In the genomic region with DNA sequence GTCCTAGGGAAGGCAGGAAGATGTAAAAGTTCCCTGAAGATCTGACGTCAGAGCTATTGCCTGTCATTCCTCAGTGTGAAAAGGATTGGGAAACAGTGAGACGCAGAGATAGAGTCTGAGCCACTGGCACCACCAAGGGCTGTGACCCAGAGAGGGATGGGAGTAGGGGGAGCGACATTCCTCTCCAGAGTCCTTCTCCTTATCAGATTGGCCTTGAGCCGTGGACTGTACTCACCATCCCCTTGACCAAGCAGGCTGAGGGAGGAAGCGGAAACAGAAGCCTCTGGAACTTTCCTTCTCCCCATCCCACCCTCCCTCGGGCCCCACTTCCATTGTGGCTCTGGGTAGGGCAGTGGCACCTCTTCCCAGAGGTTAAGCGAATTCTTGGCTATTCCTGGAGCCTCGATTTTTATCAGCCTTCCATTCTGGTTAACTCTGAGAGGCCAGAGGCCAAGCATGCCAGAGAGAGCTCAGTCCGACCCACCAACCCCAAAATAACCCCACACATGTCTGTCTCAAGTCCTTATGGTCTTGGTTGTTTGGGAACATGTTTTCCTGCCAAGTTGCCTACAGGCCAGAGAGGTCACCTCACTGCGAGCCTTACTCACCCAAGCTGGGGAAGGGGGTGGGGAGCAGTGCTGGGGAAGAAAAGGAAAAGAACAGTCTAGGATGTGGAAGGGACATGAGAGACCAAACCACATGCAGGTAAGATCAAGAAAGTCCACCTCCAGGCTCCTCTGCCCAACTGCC, we compare ENCODE assay signal across 11 mouse cellular contexts. TPM values are rescaled to one million over a fixed set of nuclear protein-coding genes. Genes with fewer than 3 reads are reported as not detected.
DNase-seq lines count a peak whose midpoint lies in the region; ATAC-seq lines count a peak whose summit lies in the region.
"Had no signal": no experiment of that assay in that cellular context is flagged by ENCODE, and none has a peak within 500 bp of the region (broad histone marks: within the 10 kb centered on the region; RNA-seq: fewer than 3 reads in every experiment).

No protein-coding gene starts in this region.

- no peaks in the 10 kb centered on the region for H3K9me3 ChIP-seq in embryonic facial prominence, embryonic 15.5 days (replicated peaks)
- H3K9me3 ChIP-seq in intestine, embryonic 16.5 days (ENCODE audit: control insufficient read depth, low read length), result no peaks in the 10 kb centered on the region
- no peaks in the 10 kb centered on the region for H3K9me3 ChIP-seq in liver, embryonic 15.5 days (replicated peaks)
- no peaks in the 10 kb centered on the region for H3K9me3 ChIP-seq in midbrain, embryonic 15.5 days
- H3K9me3 ChIP-seq: forebrain, embryonic 12.5 days had no signal

- peak overlapping the region; percentile 22; the same call in 1 of the 2 replicates for H3K27ac ChIP-seq in embryonic facial prominence, embryonic 15.5 days (replicated peaks)
- no peak overlapping the region; the same call in none of the 2 replicates for H3K27ac ChIP-seq in intestine, embryonic 16.5 days (ENCODE audit: low read length)
- H3K27ac ChIP-seq in liver, embryonic 15.5 days (replicated peaks), result no peak overlapping the region
- no peak overlapping the region for H3K27ac ChIP-seq in midbrain, embryonic 15.5 days
- H3K27ac ChIP-seq: forebrain, embryonic 12.5 days had no signal

- no peaks in the 10 kb centered on the region for H3K27me3 ChIP-seq in embryonic facial prominence, embryonic 15.5 days
- no peaks in the 10 kb centered on the region for H3K27me3 ChIP-seq in intestine, embryonic 16.5 days (replicated peaks; ENCODE audit: control insufficient read depth, insufficient read depth, low read length)
- no peaks in the 10 kb centered on the region for H3K27me3 ChIP-seq in liver, embryonic 15.5 days
- no peaks in the 10 kb centered on the region for H3K27me3 ChIP-seq in midbrain, embryonic 15.5 days (replicated peaks)
- H3K27me3 ChIP-seq: forebrain, embryonic 12.5 days had no signal

- H3K9ac ChIP-seq in embryonic facial prominence, embryonic 15.5 days, result no peak overlapping the region
- 0 out of 2 replicates have a peak overlapping the region, but pooled peaks have one; percentile 14 for H3K9ac ChIP-seq in intestine, embryonic 16.5 days (ENCODE audit: low read depth, low read length)
- no peak overlapping the region for H3K9ac ChIP-seq in liver, embryonic 15.5 days
- no peak overlapping the region for H3K9ac ChIP-seq in midbrain, embryonic 15.5 days
- H3K9ac ChIP-seq: forebrain, embryonic 12.5 days had no signal

- H3K4me3 ChIP-seq in embryonic facial prominence, embryonic 15.5 days (replicated peaks), result no peak overlapping the region
- no peak overlapping the region for H3K4me3 ChIP-seq in intestine, embryonic 16.5 days (ENCODE audit: low read length)
- no peak overlapping the region for H3K4me3 ChIP-seq in liver, embryonic 15.5 days (replicated peaks)
- H3K4me3 ChIP-seq in midbrain, embryonic 15.5 days, result no peak overlapping the region
- H3K4me3 ChIP-seq: forebrain, embryonic 12.5 days had no signal

- H3K36me3 ChIP-seq in embryonic facial prominence, embryonic 15.5 days, result no peaks in the 10 kb centered on the region
- no peaks in the 10 kb centered on the region for H3K36me3 ChIP-seq in intestine, embryonic 16.5 days (ENCODE audit: control insufficient read depth, insufficient read depth, low read length)
- no peaks in the 10 kb centered on the region for H3K36me3 ChIP-seq in liver, embryonic 15.5 days (replicated peaks)
- no peaks in the 10 kb centered on the region for H3K36me3 ChIP-seq in midbrain, embryonic 15.5 days (replicated peaks)
- H3K36me3 ChIP-seq: forebrain, embryonic 12.5 days; G1E had no signal

- peak; percentile 57 for DNase-seq in adipocyte (ENCODE audit: low spot score)
- DNase-seq in thymus, postnatal 4 days, result no peak
- DNase-seq in urinary bladder, postnatal 25 days (ENCODE audit: low spot score), result no peak
- no peak for DNase-seq in thymus, postnatal 10 days (ENCODE audit: low spot score in 2 of 2)
- DNase-seq: thymus, postnatal 25 days had no signal

- 68% methylated on average over 10 of the region's 10 CpGs for WGBS in embryonic facial prominence, embryonic 15.5 days
- WGBS in intestine, embryonic 16.5 days, result 63% methylated on average over 10 of the region's 10 CpGs
- 51% methylated on average over 10 of the region's 10 CpGs for WGBS in liver, embryonic 15.5 days (ENCODE audit: insufficient replicate concordance)
- whole genome bisulfite sequencing in midbrain, embryonic 15.5 days, result 82% methylated on average over 10 of the region's 10 CpGs

- H3K4me2 ChIP-seq in embryonic facial prominence, embryonic 15.5 days (replicated peaks), result no peak overlapping the region
- H3K4me2 ChIP-seq in intestine, embryonic 16.5 days (ENCODE audit: low read depth, low read length), result no peak overlapping the region
- H3K4me2 ChIP-seq in liver, embryonic 15.5 days, result no peak overlapping the region
- no peak overlapping the region for H3K4me2 ChIP-seq in midbrain, embryonic 15.5 days
- H3K4me2 ChIP-seq: forebrain, embryonic 12.5 days had no signal

- H3K4me1 ChIP-seq in embryonic facial prominence, embryonic 15.5 days, result peaks cover 61% of the 10 kb centered on the region
- H3K4me1 ChIP-seq in intestine, embryonic 16.5 days (ENCODE audit: control insufficient read depth, insufficient read depth, low read length), result peaks cover 16% of the 10 kb centered on the region; the same call in 1 of the 2 replicates
- peaks cover 32% of the 10 kb centered on the region for H3K4me1 ChIP-seq in liver, embryonic 15.5 days (replicated peaks)
- H3K4me1 ChIP-seq in midbrain, embryonic 15.5 days, result peaks cover 8% of the 10 kb centered on the region; the same call in 1 of the 2 replicates

- 0 out of 2 replicates have a peak, but pooled peaks have one; percentile 45 for ATAC-seq in embryonic facial prominence, embryonic 15.5 days (ENCODE audit: insufficient number of reproducible peaks, low FRiP score, low TSS enrichment, low read depth)
- ATAC-seq in intestine, embryonic 16.5 days, result peak; percentile 38
- ATAC-seq in liver, embryonic 15.5 days (ENCODE audit: insufficient read depth), result peak; percentile 54
- ATAC-seq in midbrain, embryonic 15.5 days (replicated peaks), result no peak

RNA-seq across cellular contexts. Expression of gene Tspan9, which starts 19.0 kb away (rescaled TPM):
- 156 and 177 TPM in 2 replicates for polyA plus RNA-seq in embryonic facial prominence, embryonic 15.5 days (2015; fragmentation: Nextera tagmentation; extraction: Ambion mirVana)
- polyA plus RNA-seq in intestine, embryonic 16.5 days (2015; fragmentation: Nextera tagmentation; extraction: Ambion mirVana), result 89.1 and 94.1 TPM in 2 replicates
- 22.9 and 23.6 TPM in 2 replicates for polyA plus RNA-seq in liver, embryonic 15.5 days (2015; fragmentation: Nextera tagmentation; extraction: Ambion mirVana)
- polyA plus RNA-seq in midbrain, embryonic 15.5 days (2015; fragmentation: Nextera tagmentation; extraction: Ambion mirVana), result 33.9 and 42.1 TPM in 2 replicates
- polyA plus RNA-seq: G1E had no signal
